Mouse (Mus musculus): ENCODE results near the gene Tsga10. TPM values are rescaled to one million over a fixed set of nuclear protein-coding genes. Genes with fewer than 3 reads are reported as not detected.

Tsga10 gene
- total and polyA plus RNA-seq, 2 experiments = 0.24 to 1.2 TPM

GRCm38 (mm10) chr1:37891400-37891799 lies 25.2 kb upstream of the Tsga10 start:
- Histone ChIP-seq H3K27me3 (ENCODE audit: control insufficient read depth, insufficient read depth, low read length) (no peaks in the 10 kb centered on the region), H3K27ac (replicated peaks; ENCODE audit: insufficient read depth, low read depth, low read length) (no peak overlapping the region), H3K4me3 (ENCODE audit: insufficient read depth, low read depth, low read length) (no peak overlapping the region; the same call in 1 of the 2 replicates), H3K36me3 (ENCODE audit: control insufficient read depth, insufficient read depth, low read length) (peaks cover 16% of the 10 kb centered on the region), H3K9ac (ENCODE audit: low read depth, low read length) (0 out of 2 replicates have a peak overlapping the region, but pooled peaks have one; percentile 11), H3K4me1 (ENCODE audit: control insufficient read depth, insufficient read depth, low read length) (peaks cover 13% of the 10 kb centered on the region; the same call in 1 of the 2 replicates), H3K79me2 (ENCODE audit: control insufficient read depth, insufficient read depth, low read length) (peaks cover 21% of the 10 kb centered on the region; the same call in 1 of the 2 replicates)
- 0 out of 2 replicates have a peak, but pooled peaks have one; percentile 9 for TF ChIP-seq CTCF (IDR thresholded peaks at IDR 0.05; ENCODE audit: low read depth, low read length)
- no peak for TF ChIP-seq POLR2A (IDR thresholded peaks at IDR 0.05; ENCODE audit: extremely low read depth, insufficient read depth, low read length)
- WGBS = 37% methylated on average over 3 of the region's 3 CpGs
- DNase-seq (ENCODE audit: extremely low read depth, low read depth, low spot score) = peak; percentile 48

- Histone ChIP-seq H3K27me3 (ENCODE audit: control insufficient read depth, insufficient read depth, low read length) (no peaks in the 10 kb centered on the region), H3K4me3 (ENCODE audit: insufficient read depth, low read depth, low read length) (peak within 1 kb of the TSS; percentile 71), H3K4me1 (ENCODE audit: control insufficient read depth, insufficient read depth, low read length) (peaks cover 13% of the 10 kb centered on the region; the same call in 1 of the 2 replicates), H3K79me2 (ENCODE audit: control insufficient read depth, insufficient read depth, low read length) (peaks cover 21% of the 10 kb centered on the region; the same call in 1 of the 2 replicates), H3K27ac (replicated peaks; ENCODE audit: insufficient read depth, low read depth, low read length) (peak within 1 kb of the TSS; percentile 86), H3K9ac (ENCODE audit: low read depth, low read length) (peak within 1 kb of the TSS; percentile 79), H3K36me3 (ENCODE audit: control insufficient read depth, insufficient read depth, low read length) (peaks cover 9% of the 10 kb centered on the region; the same call in 1 of the 2 replicates)
- under 1% methylated on average over 41 of the region's 41 CpGs for WGBS
- DNase-seq (ENCODE audit: extremely low read depth, low read depth, low spot score) = peak; percentile 89
- TF ChIP-seq POLR2A (IDR thresholded peaks at IDR 0.05; ENCODE audit: extremely low read depth, insufficient read depth, low read length) = peak; percentile 46; the same call in 1 of the 2 replicates
- TF ChIP-seq CTCF (IDR thresholded peaks at IDR 0.05; ENCODE audit: low read depth, low read length) = no peak
Measured at GRCm38 (mm10) chr1:37890025-37890652, 23.9 kb upstream of the Tsga10 start, which contains the start of the genes Mitd1 and Mrpl30. Gene Mitd1 (minus strand): TSS chr1:37890411. Gene Mrpl30 (plus strand): TSS chr1:37890477.

GRCm38 (mm10) chr1:37889206-37889605 lies 23.0 kb upstream of the Tsga10 start:
- Histone ChIP-seq H3K79me2 (ENCODE audit: control insufficient read depth, insufficient read depth, low read length) (peaks cover 24% of the 10 kb centered on the region; the same call in 1 of the 2 replicates), H3K4me3 (ENCODE audit: insufficient read depth, low read depth, low read length) (peak overlapping the region; percentile 71), H3K27ac (replicated peaks; ENCODE audit: insufficient read depth, low read depth, low read length) (peak overlapping the region; percentile 20; the same call in 1 of the 2 replicates), H3K4me1 (ENCODE audit: control insufficient read depth, insufficient read depth, low read length) (peaks cover 13% of the 10 kb centered on the region; the same call in 1 of the 2 replicates), H3K36me3 (ENCODE audit: control insufficient read depth, insufficient read depth, low read length) (peaks cover 9% of the 10 kb centered on the region), H3K27me3 (ENCODE audit: control insufficient read depth, insufficient read depth, low read length) (no peaks in the 10 kb centered on the region), H3K9ac (ENCODE audit: low read depth, low read length) (peak overlapping the region; percentile 79)
- DNase-seq (ENCODE audit: extremely low read depth, low read depth, low spot score) = no peak
- TF ChIP-seq POLR2A (IDR thresholded peaks at IDR 0.05; ENCODE audit: extremely low read depth, insufficient read depth, low read length) (no peak), CTCF (IDR thresholded peaks at IDR 0.05; ENCODE audit: low read depth, low read length) (no peak)
- WGBS = 75% methylated on average over 7 of the region's 7 CpGs

- Histone ChIP-seq H3K27me3 (ENCODE audit: control insufficient read depth, insufficient read depth, low read length) (no peaks in the 10 kb centered on the region), H3K27ac (replicated peaks; ENCODE audit: insufficient read depth, low read depth, low read length) (no peak overlapping the region), H3K4me3 (ENCODE audit: insufficient read depth, low read depth, low read length) (no peak overlapping the region), H3K79me2 (ENCODE audit: control insufficient read depth, insufficient read depth, low read length) (peaks cover 8% of the 10 kb centered on the region; the same call in 1 of the 2 replicates), H3K9ac (ENCODE audit: low read depth, low read length) (no peak overlapping the region), H3K36me3 (ENCODE audit: control insufficient read depth, insufficient read depth, low read length) (peaks cover 46% of the 10 kb centered on the region), H3K4me1 (ENCODE audit: control insufficient read depth, insufficient read depth, low read length) (peaks cover 7% of the 10 kb centered on the region; the same call in 1 of the 2 replicates)
- TF ChIP-seq CTCF (IDR thresholded peaks at IDR 0.05; ENCODE audit: low read depth, low read length) = no peak
- no peak for TF ChIP-seq POLR2A (IDR thresholded peaks at IDR 0.05; ENCODE audit: extremely low read depth, insufficient read depth, low read length)
- 90% methylated on average over 4 of the region's 4 CpGs for WGBS
- DNase-seq (ENCODE audit: extremely low read depth, low read depth, low spot score) = no peak
Measured at GRCm38 (mm10) chr1:37884451-37884850, 18.2 kb upstream of the Tsga10 start.

- H3K27me3 ChIP-seq (ENCODE audit: control insufficient read depth, insufficient read depth, low read length) = no peaks in the 10 kb centered on the region
- no peak overlapping the region for H3K9ac ChIP-seq (ENCODE audit: low read depth, low read length)
- peaks cover 55% of the 10 kb centered on the region for H3K36me3 ChIP-seq (ENCODE audit: control insufficient read depth, insufficient read depth, low read length)
- no peak for DNase-seq (ENCODE audit: extremely low read depth, low read depth, low spot score)
- H3K4me3 ChIP-seq (ENCODE audit: insufficient read depth, low read depth, low read length) = no peak overlapping the region
- H3K4me1 ChIP-seq (ENCODE audit: control insufficient read depth, insufficient read depth, low read length) = peaks cover 6% of the 10 kb centered on the region
- 93% methylated on average over 4 of the region's 4 CpGs for WGBS
- H3K79me2 ChIP-seq (ENCODE audit: control insufficient read depth, insufficient read depth, low read length) = peaks cover 3% of the 10 kb centered on the region; the same call in 1 of the 2 replicates
- no peak for TF ChIP-seq POLR2A (IDR thresholded peaks at IDR 0.05; ENCODE audit: extremely low read depth, insufficient read depth, low read length)
- TF ChIP-seq CTCF (IDR thresholded peaks at IDR 0.05; ENCODE audit: low read depth, low read length) = no peak
- no peak overlapping the region for H3K27ac ChIP-seq (replicated peaks; ENCODE audit: insufficient read depth, low read depth, low read length)
Measured at GRCm38 (mm10) chr1:37883411-37883810, 17.2 kb upstream of the Tsga10 start.

All from liver, adult 2 months (tissue).